Mouse (Mus musculus) cerebellum, adult (tissue): Measurements from ENCODE around the gene Map7.

Experiments used
- ATAC-seq: cut with Nextera tagmentation; 2 replicates; pipeline ENCODE4 v1.9.2; 2017; ENCODE audit warnings: mild to moderate bottlenecking, moderate library complexity, mixed read lengths; ENCODE audit not compliant: insufficient number of reproducible peaks, low FRiP score, low TSS enrichment

Gene Map7

DNA sequence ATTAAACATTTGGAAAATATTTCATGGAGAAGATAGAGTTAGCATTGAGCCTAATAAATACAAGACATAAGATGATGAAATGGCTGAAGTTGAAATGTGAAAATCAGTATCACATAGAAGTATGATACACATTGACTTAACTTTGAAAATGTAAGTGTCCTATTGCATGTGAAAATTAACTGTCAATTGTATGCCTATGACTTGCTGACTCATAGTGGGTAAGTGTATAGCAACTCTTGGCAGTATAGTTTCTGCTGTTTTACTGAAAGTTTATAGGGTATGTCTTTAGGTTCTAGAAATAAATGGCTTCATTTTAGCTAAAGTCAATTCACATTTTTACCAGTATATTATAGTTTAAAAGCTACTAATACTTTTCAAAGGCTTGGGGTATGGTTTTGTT lies 178.0 kb downstream of the Map7 start:
- ATAC-seq, result no peak
